Mouse (Mus musculus): ENCODE measurements around the gene Defb26.

Gene Defb26

DNA sequence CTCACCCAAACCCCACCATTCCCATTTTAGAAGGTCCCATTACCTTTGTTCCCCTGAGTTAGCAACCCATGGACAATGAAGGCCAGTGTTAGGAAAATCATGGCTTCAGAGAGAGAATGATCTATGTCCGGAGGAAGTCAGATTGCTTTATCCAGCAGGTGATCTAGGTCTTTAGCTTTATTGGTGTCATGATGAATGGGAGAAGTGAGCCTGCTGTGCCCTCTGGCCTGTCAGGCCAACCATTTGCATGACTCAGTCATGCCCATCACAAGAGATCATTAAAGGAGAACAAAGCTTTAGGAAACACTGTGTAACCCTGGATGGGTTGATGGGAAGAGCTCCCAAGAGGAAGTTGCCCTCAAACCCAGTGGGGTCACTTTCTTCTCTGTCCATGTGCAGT is at the start of gene Defb26:
TSS of gene Defb26 (minus strand) at position 101 of the 400 bp plus-strand sequence.
- no peak for DNase-seq (ENCODE audit: low spot score in 2 of 2)

- DNase-seq (ENCODE audit: low spot score in 2 of 2) = no peak
Measured at GRCm38 (mm10) chr2:152556655-152557054, 45.2 kb upstream of the Defb26 start.

GRCm38 (mm10) chr2:152553774-152554423 is 42.4 kb upstream of the Defb26 start:
- peak; percentile 11 to 62 for DNase-seq (ENCODE audit: low spot score in 2 of 2)

DNA sequence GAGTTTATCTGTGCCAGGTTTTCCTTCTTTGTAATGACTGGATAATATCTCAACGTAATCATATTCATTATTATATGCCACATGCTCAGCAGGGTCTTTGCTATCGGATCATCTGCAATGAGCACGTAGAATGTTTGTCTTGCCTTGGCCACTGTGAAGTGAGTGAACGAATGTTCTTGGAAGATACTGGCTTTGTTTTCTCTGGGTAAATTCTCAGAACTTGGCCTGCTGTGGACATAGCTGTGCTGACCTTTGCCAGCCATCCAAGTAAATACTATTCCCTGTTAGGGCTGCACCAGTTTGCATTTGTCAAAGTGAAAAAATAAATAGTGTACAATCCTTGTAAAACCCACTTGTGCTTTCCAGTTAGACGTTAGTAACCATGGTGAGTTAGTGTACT is 36.6 kb upstream of the Defb26 start:
- no peak for DNase-seq (ENCODE audit: low spot score in 2 of 2)

DNA sequence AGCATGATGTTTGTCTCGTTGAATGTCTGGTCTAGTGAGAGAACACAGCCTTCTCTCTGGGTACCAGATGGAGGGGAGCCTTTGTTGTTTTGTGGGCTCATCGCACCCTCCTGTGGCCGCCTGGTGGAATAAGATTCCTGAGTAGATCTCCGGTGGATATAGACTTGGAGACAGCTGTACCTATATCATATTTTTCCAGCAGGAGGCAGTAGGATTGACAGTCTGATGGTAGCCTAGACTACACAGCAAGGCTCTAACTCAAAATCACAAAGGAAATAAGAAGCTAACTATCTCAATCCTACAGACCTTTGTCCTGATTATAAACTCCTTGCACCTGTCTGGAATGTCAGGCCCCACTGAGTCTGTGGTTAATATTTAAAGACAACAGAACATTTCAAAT is 33.2 kb upstream of the Defb26 start:
- DNase-seq (ENCODE audit: low spot score in 2 of 2) = peak; percentile 33 to 52

GRCm38 (mm10) chr2:152543478-152543877 is 32.0 kb upstream of the Defb26 start:
- no peak for DNase-seq (ENCODE audit: low spot score in 2 of 2)

GRCm38 (mm10) chr2:152542897-152543296 is 31.4 kb upstream of the Defb26 start:
- no peak for DNase-seq (ENCODE audit: low spot score in 2 of 2)

- no peak for DNase-seq (ENCODE audit: low spot score in 2 of 2)
Measured at GRCm38 (mm10) chr2:152541979-152542378, 30.5 kb upstream of the Defb26 start.

DNA sequence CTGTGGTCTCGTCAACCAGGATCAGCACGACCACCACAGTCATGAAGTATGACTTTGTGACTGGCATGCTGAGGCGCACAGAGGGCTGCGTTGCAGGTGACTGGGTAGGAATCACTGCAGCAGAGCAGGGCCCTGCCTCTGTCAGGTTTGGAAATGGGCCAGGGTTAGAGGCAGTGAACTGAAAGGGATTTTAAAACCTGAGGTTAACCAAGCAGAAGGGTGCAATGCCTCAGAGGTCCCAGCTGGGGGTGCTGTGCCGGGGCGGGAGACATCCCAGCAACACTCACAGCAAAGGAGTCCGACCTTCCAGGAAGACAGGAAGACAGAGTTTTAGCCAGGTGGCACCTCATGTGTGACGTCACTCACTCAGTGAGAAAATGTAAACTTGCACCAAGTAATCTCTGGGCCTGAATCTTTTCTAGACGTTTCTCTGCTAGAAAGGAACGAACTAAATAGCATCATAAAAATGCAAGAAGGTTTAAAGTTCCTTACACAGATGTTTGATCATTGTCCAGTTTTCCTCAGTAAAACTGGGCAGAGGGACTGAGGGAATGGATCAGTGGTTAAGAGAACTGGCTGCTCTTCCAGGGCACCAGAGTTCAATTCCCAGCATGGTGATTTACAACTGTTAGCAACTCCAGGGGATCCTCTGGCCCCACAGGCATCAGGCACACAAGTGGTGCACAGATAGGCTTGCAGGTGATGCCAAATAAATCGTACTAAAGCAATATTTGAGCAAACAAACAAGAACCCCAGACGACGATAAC is 28.6 kb upstream of the Defb26 start, which contains the start of gene Defb29:
TSS of gene Defb29 (minus strand) at position 155 of the 767 bp plus-strand sequence.
- no peak for DNase-seq (ENCODE audit: low spot score in 2 of 2)

GRCm38 (mm10) chr2:152517981-152518380 is 6.5 kb upstream of the Defb26 start, which contains the start of gene Defb28:
TSS of gene Defb28 (plus strand) at chr2:152518255.
- DNase-seq (ENCODE audit: low spot score in 2 of 2) = no peak

- no peak for DNase-seq (ENCODE audit: low spot score in 2 of 2)
Measured at GRCm38 (mm10) chr2:152516084-152516483, 4.6 kb upstream of the Defb26 start.

GRCm38 (mm10) chr2:152503950-152504349 is 7.5 kb downstream of the Defb26 start:
- DNase-seq (ENCODE audit: low spot score in 2 of 2) = no peak

DNA sequence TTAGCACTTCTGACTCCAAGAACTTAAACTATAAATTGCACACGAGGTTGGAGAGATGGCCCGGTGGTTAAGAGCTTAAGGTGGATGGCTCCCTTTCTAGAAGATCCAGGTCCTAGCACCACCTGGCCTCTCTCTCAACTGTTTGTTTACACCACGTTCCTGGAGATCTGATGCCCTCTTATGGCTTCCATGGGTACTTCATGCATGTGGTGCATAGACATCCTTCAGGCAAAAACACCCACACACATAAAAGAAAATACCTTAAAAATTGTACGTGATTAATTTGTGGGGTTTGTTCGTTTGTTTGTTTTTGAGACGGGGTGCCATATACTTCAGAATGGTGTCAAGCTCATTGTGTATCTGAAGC is 10.6 kb downstream of the Defb26 start:
- no peak for DNase-seq (ENCODE audit: low spot score in 2 of 2)

GRCm38 (mm10) chr2:152500204-152500862 is 11.2 kb downstream of the Defb26 start:
- DNase-seq (ENCODE audit: low spot score in 2 of 2) = no peak

GRCm38 (mm10) chr2:152498020-152498419 is 13.5 kb downstream of the Defb26 start:
- no peak for DNase-seq (ENCODE audit: low spot score in 2 of 2)

DNA sequence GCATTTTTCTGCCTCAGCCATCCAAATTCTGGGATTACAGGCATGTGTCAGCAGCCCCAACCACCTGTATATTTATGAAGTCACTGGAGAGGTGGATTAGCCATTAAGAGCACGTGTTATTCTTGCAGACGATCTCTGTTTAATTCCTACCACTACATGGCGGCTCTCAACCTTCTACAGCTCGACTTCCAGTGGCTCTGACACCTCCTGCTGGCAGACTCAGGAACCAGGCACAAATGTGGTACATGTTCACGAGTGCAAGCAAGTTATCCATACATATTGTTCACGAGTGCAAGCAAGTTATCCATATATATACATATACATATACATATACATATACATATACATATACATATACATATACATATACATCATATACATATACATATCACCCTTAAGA is 18.3 kb downstream of the Defb26 start:
- DNase-seq (ENCODE audit: low spot score in 2 of 2) = no peak

DNA sequence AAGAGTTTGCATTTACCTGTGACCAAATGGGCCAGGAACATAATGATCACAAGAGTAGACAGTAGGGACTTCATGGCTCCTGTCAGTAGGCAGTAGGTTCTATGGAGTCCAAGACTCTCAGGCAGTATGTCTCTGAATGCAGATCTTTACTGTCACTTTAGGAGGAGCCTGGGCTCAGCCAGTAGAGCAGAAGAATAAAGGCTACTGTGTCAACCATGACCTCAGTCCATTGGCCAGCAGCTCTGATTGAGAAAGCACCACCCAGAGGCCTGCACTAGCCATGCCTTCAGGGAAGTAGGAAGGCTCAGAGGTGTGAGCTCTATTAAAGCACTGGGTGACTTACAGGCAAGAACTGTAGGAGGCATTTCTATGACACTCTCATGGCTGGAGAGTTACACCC is 21.5 kb downstream of the Defb26 start, which contains the start of gene Defb22:
TSS of gene Defb22 (minus strand) at position 101 of the 400 bp plus-strand sequence.
- no peak for DNase-seq (ENCODE audit: low spot score in 2 of 2)

GRCm38 (mm10) chr2:152487024-152487423 is 24.5 kb downstream of the Defb26 start:
- DNase-seq (ENCODE audit: low spot score in 2 of 2) = no peak

- no peak for DNase-seq (ENCODE audit: low spot score in 2 of 2)
Measured at GRCm38 (mm10) chr2:152481726-152482125, 29.8 kb downstream of the Defb26 start.

- no peak for DNase-seq (ENCODE audit: low spot score in 2 of 2)
Measured at GRCm38 (mm10) chr2:152480881-152481280, 30.6 kb downstream of the Defb26 start.

GRCm38 (mm10) chr2:152476763-152477162 is 34.7 kb downstream of the Defb26 start, which contains the start of gene Defb20:
TSS of gene Defb20 (plus strand) at chr2:152477063.
- DNase-seq (ENCODE audit: low spot score in 2 of 2) = no peak

GRCm38 (mm10) chr2:152472434-152472833 is 39.1 kb downstream of the Defb26 start:
- DNase-seq (ENCODE audit: low spot score in 2 of 2) = no peak

All from frontal cortex, postnatal 14 days (tissue).